Mouse (Mus musculus) testis, adult 2 months (tissue): ENCODE data around the gene Slc43a3.

Source experiments
- CTCF ChIP-seq: fragments of 200-500 bp; IDR thresholded peaks from 2 replicates; pipeline ENCODE4 v1.5.1; 2012; ENCODE audit warnings: low read depth, mild to moderate bottlenecking, inconsistent platforms, low read length, moderate library complexity; ENCODE audit not compliant: control insufficient read depth, insufficient read depth, insufficient replicate concordance
- POLR2A ChIP-seq: fragments of 200-500 bp; IDR thresholded peaks from 2 replicates; pipeline ENCODE4 v1.6.1; 2012; ENCODE audit warnings: low read depth, mild to moderate bottlenecking, inconsistent platforms, low read length, moderate library complexity; ENCODE audit not compliant: control insufficient read depth

DNA sequence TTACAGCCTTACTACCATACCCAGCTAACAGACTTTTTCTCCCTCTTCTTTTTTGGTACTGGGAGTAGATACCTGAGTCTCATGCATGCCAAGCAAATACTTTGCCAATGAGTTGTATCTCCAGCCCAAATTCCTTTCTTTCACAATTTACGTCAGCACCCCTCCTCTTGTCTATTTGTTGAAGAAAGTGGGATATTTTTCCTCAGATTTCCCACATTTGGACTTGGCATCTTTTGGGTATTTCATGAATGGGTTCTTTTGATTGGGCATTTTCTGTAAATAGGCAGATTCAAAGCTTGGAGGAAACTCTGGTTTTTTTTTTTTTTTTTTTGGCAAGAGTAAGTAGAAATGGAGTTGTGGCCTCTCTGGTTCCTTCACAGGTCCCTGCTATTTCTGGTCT lies 15.9 kb downstream of the Slc43a3 start:
- no peak for TF ChIP-seq CTCF
- TF ChIP-seq POLR2A = no peak
